Mouse (Mus musculus) liver, postnatal 0 days (tissue): ENCODE measurements around the gene Ptar1. TPM values are rescaled to one million over a fixed set of nuclear protein-coding genes. Genes with fewer than 3 reads are reported as not detected.

Source experiments
- ATAC-seq: fragments of 200-750 bp; cut with Nextera tagmentation; 2 replicates; pipeline ENCODE4 v1.8.0; 2017; ENCODE audit warnings: mild to moderate bottlenecking, moderate library complexity
- DNase-seq: peaks from one replicate; pipeline ENCODE4 v3.0.0-alpha.2; 2016
- H3K27ac ChIP-seq: fragments of 300-500 bp; sonication (generic); 2 replicates; pipeline ENCODE4 v1.5.1; 2014; ENCODE audit warnings: antibody characterized with exemption, moderate library complexity, mild to moderate bottlenecking, low read depth
- H3K27me3 ChIP-seq: fragments of 300-500 bp; sonication (generic); 2 replicates; pipeline ENCODE4 v1.6.1; 2014; ENCODE audit warnings: low read length, control low read depth, mixed read lengths; ENCODE audit not compliant: insufficient read depth
- H3K36me3 ChIP-seq: fragments of 300-500 bp; sonication (generic); replicated peaks from 2 replicates; pipeline ENCODE4 v1.6.1; 2014; ENCODE audit warnings: mild to moderate bottlenecking, control low read depth, low read length, moderate library complexity, mixed read lengths; ENCODE audit not compliant: insufficient read depth
- H3K4me1 ChIP-seq: fragments of 300-500 bp; sonication (generic); 2 replicates; pipeline ENCODE4 v1.6.1; 2014; ENCODE audit warnings: antibody characterized with exemption, mild to moderate bottlenecking, control low read depth; ENCODE audit not compliant: insufficient read depth
- H3K4me2 ChIP-seq: fragments of 300-500 bp; sonication (generic); 2 replicates; pipeline ENCODE4 v1.6.1; 2014; ENCODE audit warnings: low read depth, mild to moderate bottlenecking, low read length, moderate library complexity, mixed read lengths
- H3K4me3 ChIP-seq: fragments of 300-500 bp; sonication (generic); 2 replicates; pipeline ENCODE4 v1.5.1; 2014; ENCODE audit warnings: low read depth, low read length
- H3K9ac ChIP-seq: fragments of 300-500 bp; sonication (generic); replicated peaks from 2 replicates; pipeline ENCODE4 v1.6.1; 2014; ENCODE audit warnings: mild to moderate bottlenecking, moderate library complexity
- H3K9me3 ChIP-seq: fragments of 300-500 bp; sonication (generic); 2 replicates; pipeline ENCODE4 v1.6.1; 2016; ENCODE audit warnings: mild to moderate bottlenecking, control low read depth, low read length, mixed read lengths
- CTCF ChIP-seq: sonication (generic); IDR thresholded peaks from 2 replicates; pipeline ENCODE4 v1.5.1; 2016; ENCODE audit warnings: antibody characterized with exemption, low read depth
- EP300 ChIP-seq: IDR thresholded peaks from 2 replicates; pipeline ENCODE4 v1.6.1; 2016; ENCODE audit warnings: antibody characterized with exemption, low read depth, mild to moderate bottlenecking
- WGBS: fragments of 180-500 bp; shearing (Covaris S2); extraction: QIAGEN DNeasy Blood & Tissue Kit; methylation state at CpG from one replicate; pipeline ENCODE4 v1.1.7; 2014; ENCODE audit not compliant: insufficient replicate concordance; 5-methylcytosine and 5-hydroxymethylcytosine counted together
- polyA plus RNA-seq: library from polyadenylated mRNA; unstranded; fragments of >200 nt; fragmentation: Nextera tagmentation; extraction: Ambion mirVana; gene quantifications from 2 replicates; pipeline ENCODE4 v1.2.1, GENCODE M21; 2015

Ptar1 gene
- polyA plus RNA-seq, 1 experiment from 2014 or later = 2.5 TPM

GRCm38 (mm10) chr19:23705383-23705782 is 18.2 kb downstream of the Ptar1 start:
- no peaks in the 10 kb centered on the region for H3K27me3 ChIP-seq

GRCm38 (mm10) chr19:23746506-23746905 is 59.3 kb downstream of the Ptar1 start:
- ATAC-seq (no peak), DNase-seq (no peak)
- no peaks in the 10 kb centered on the region for H3K27me3 ChIP-seq
- no peak overlapping the region for H3K9ac ChIP-seq
- H3K9me3 ChIP-seq = no peaks in the 10 kb centered on the region
- H3K4me2 ChIP-seq = no peak overlapping the region
- no peak for TF ChIP-seq EP300
- no peak for TF ChIP-seq CTCF
- H3K36me3 ChIP-seq = no peaks in the 10 kb centered on the region
- no peaks in the 10 kb centered on the region for H3K4me1 ChIP-seq
- H3K27ac ChIP-seq = no peak overlapping the region
- H3K4me3 ChIP-seq = no peak overlapping the region
- 73% methylated on average over 3 of the region's 3 CpGs for WGBS

More at GRCm38 (mm10) chr19:23705383-23705782, 18.2 kb downstream of the Ptar1 start:
- no peak overlapping the region for H3K4me3 ChIP-seq
- no peak overlapping the region for H3K27ac ChIP-seq
- peaks cover 43% of the 10 kb centered on the region for H3K36me3 ChIP-seq
- no peaks in the 10 kb centered on the region for H3K9me3 ChIP-seq
- H3K4me2 ChIP-seq = no peak overlapping the region
- DNase-seq (no peak), ATAC-seq (no peak)
- 86% methylated on average over 5 of the region's 5 CpGs for WGBS
- H3K4me1 ChIP-seq = no peaks in the 10 kb centered on the region
- TF ChIP-seq CTCF (no peak), EP300 (no peak)
- no peak overlapping the region for H3K9ac ChIP-seq

- no peak overlapping the region for H3K9ac ChIP-seq
- no peak overlapping the region for H3K27ac ChIP-seq
- TF ChIP-seq CTCF = no peak
- TF ChIP-seq EP300 = no peak
- peaks cover 9% of the 10 kb centered on the region; the same call in 1 of the 2 replicates for H3K4me1 ChIP-seq
- peaks cover 17% of the 10 kb centered on the region for H3K27me3 ChIP-seq
- no peak overlapping the region for H3K4me2 ChIP-seq
- WGBS = 23% methylated on average over 7 of the region's 7 CpGs
- DNase-seq (no peak), ATAC-seq (no peak)
- H3K9me3 ChIP-seq = no peaks in the 10 kb centered on the region
- no peak overlapping the region for H3K4me3 ChIP-seq
- no peaks in the 10 kb centered on the region for H3K36me3 ChIP-seq
Observed at GRCm38 (mm10) chr19:23757011-23757410, 69.8 kb downstream of the Ptar1 start.

DNA sequence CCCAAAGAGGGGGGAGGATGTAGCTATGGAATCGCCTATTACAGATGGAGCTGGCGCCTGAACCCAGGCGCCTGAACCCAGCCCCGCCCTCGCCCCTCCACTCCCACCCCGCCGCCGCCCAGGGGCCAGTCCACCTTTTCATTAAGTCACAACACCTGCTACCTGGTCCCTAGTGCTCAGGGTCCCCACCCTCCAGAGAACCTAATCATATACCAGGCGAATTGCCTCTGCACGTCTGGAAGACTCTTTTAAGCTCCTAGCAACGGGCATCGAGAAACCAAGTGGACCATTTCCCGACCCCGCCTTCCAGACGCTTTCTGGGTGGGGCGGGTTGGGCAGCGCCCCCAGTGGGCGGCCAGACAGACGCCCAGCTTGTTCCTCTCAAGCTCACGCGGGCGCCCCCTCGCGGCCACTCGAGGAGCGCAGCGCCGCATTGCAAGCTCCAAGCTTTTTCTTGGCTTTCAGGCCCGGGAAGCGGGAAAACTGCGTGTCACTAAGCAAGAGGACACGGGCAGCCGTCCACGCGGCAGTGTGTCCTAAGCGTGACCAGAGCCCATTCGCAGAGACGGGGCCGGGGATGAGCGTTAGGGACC is 70.8 kb downstream of the Ptar1 start:
- Histone ChIP-seq H3K36me3 (no peaks in the 10 kb centered on the region), H3K4me2 (peak overlapping the region; percentile 92), H3K27me3 (peaks cover 17% of the 10 kb centered on the region), H3K4me3 (peak overlapping the region; percentile 63), H3K27ac (no peak overlapping the region), H3K9me3 (no peaks in the 10 kb centered on the region), H3K9ac (peak overlapping the region; percentile 61), H3K4me1 (peaks cover 9% of the 10 kb centered on the region; the same call in 1 of the 2 replicates)
- peak; percentile 98 for TF ChIP-seq CTCF
- no peak for TF ChIP-seq EP300
- ATAC-seq = peak; percentile 84
- WGBS = under 1% methylated on average over 40 of the region's 40 CpGs
- peak; percentile 91 for DNase-seq

DNA sequence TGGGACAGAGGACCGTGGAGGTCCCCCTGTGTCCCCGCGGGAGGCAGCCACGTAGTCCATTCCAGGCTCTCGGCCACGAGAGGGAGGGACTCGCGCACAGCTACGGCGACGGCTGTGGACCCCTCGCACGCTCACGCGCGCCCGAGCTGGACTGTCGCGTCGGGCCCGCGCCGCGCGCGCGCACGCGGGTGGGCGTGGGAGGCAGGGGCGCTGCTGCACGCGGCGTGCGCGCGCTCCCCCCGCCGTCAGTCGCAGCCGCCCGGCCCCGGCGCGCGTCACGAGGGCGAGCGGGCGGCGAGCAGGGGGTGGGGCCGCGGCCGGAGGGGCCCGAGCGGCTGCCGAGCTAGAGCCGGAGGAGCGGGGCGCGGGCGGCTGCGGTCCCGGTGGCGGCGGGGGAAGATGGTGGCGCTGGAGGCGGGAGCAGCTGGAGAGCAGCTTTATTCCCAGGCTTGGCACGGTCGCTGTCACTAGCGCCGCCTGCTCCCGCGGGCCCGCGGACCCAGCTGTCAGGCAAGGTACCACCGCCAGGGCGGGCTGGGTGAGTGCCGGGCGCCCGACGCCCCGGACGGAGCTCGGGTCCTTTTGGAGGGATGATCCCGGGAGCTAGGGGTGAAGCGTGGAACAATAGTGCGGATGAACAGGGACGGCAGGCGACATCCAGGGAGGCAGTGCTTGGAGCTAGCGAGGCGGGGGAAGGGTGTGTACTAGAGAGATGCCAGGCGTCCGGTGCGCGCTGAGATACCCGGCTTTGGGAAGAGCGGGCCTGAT is 71.5 kb downstream of the Ptar1 start, which contains the start of gene Apba1:
Gene Apba1, plus strand, starts transcription at position 334 of the 768 bp plus-strand sequence.
- WGBS = under 1% methylated on average over 63 of the region's 98 CpGs

GRCm38 (mm10) chr19:23759322-23759945 is 72.2 kb downstream of the Ptar1 start:
- peaks cover 9% of the 10 kb centered on the region; the same call in 1 of the 2 replicates for H3K4me1 ChIP-seq
- DNase-seq (peak; percentile 18), ATAC-seq (no peak; the same call in 1 of the 2 replicates)
- no peak overlapping the region for H3K27ac ChIP-seq
- no peaks in the 10 kb centered on the region for H3K9me3 ChIP-seq
- H3K9ac ChIP-seq = no peak overlapping the region
- peaks cover 17% of the 10 kb centered on the region for H3K27me3 ChIP-seq
- no peak for TF ChIP-seq EP300
- TF ChIP-seq CTCF = no peak
- H3K4me3 ChIP-seq = peak overlapping the region; percentile 63
- WGBS = 5% methylated on average over 17 of the region's 17 CpGs
- H3K4me2 ChIP-seq = peak overlapping the region; percentile 92
- no peaks in the 10 kb centered on the region for H3K36me3 ChIP-seq

More for the DNA sequence above, 71.5 kb downstream of the Ptar1 start, which contains the start of gene Apba1:
- DNase-seq = peak; percentile 59
- H3K4me2 ChIP-seq = peak within 1 kb of the TSS; percentile 92
- peaks cover 17% of the 10 kb centered on the region for H3K27me3 ChIP-seq
- peak; percentile 73 for ATAC-seq
- TF ChIP-seq EP300 (no peak), CTCF (peak; percentile 30; the same call in 1 of the 2 replicates)
- H3K9ac ChIP-seq = peak within 1 kb of the TSS; percentile 61
- peaks cover 9% of the 10 kb centered on the region; the same call in 1 of the 2 replicates for H3K4me1 ChIP-seq
- peak within 1 kb of the TSS; percentile 29; the same call in 1 of the 2 replicates for H3K27ac ChIP-seq
- peak within 1 kb of the TSS; percentile 63 for H3K4me3 ChIP-seq
- H3K9me3 ChIP-seq = no peaks in the 10 kb centered on the region
- no peaks in the 10 kb centered on the region for H3K36me3 ChIP-seq
